Mouse (Mus musculus) urinary bladder, postnatal 4 days (tissue): ENCODE results near the gene Olfr724.
"Not testable (repeated sequence)": the region's sequence is repeated elsewhere in the genome, so short reads cannot be mapped to it uniquely, and the experiment has no call there.

Experiments used
- DNase-seq, 2 experiments: peaks; one replicate each; pipeline ENCODE4 v3.0.0; 2021 to 2022; ENCODE audit warnings: low spot score in 2 of 2

Gene Olfr724

GRCm38 (mm10) chr14:49963174-49963573, at the start of gene Olfr724:
Gene Olfr724, minus strand, starts transcription at chr14:49963274.
- not testable (repeated sequence) for DNase-seq

- no peak for DNase-seq
Observed at GRCm38 (mm10) chr14:49955890-49956289, 7.2 kb downstream of the Olfr724 start.

DNA sequence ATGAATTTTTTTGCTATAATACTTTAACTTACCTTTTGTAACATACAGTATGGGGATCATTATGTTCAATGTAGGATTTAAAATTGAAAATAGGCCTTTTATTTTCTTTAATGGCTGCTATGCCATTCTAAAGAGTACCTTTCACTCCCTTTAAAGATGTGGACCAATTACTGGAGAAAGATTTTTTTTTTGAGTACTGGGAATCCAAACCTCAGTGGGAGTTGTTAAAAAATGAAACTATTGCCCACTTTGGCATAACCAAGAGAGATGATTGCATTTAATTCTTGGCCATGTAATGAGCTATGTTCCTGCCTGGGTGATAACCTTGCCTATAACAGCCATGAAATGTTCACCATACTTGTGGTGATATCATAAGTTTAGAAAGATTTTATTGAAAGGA, 31.4 kb downstream of the Olfr724 start, which contains the start of gene Olfr723:
Gene Olfr723, minus strand, starts transcription at position 101 of the 400 bp plus-strand sequence.
- DNase-seq = not testable (repeated sequence)
